Mouse (Mus musculus) kidney, postnatal 0 days (tissue): ENCODE data around the gene Mrpl18. TPM values are rescaled to one million over a fixed set of nuclear protein-coding genes. Genes with fewer than 3 reads are reported as not detected.

ENCODE experiments used
- ATAC-seq: fragments of 200-750 bp; cut with Nextera tagmentation; replicated peaks from 2 replicates; pipeline ENCODE4 v1.8.0; 2017; ENCODE audit warnings: low read depth, moderate number of reproducible peaks, moderate TSS enrichment, moderate library complexity; ENCODE audit not compliant: low FRiP score
- DNase-seq: peaks from one replicate; pipeline ENCODE4 v3.0.0-alpha.2; 2016; ENCODE audit warnings: low spot score
- H3K27ac ChIP-seq: fragments of 300-500 bp; sonication (generic); 2 replicates; pipeline ENCODE4 v1.5.1; 2014; ENCODE audit warnings: mild to moderate bottlenecking
- H3K27me3 ChIP-seq: fragments of 300-500 bp; sonication (generic); 2 replicates; pipeline ENCODE4 v1.6.1; 2014; ENCODE audit warnings: low read length, mixed read lengths; ENCODE audit not compliant: insufficient read depth
- H3K36me3 ChIP-seq: fragments of 300-500 bp; sonication (generic); 2 replicates; pipeline ENCODE4 v1.6.1; 2014; ENCODE audit warnings: low read length, mixed read lengths; ENCODE audit not compliant: insufficient read depth
- H3K4me1 ChIP-seq: fragments of 300-500 bp; sonication (generic); replicated peaks from 2 replicates; pipeline ENCODE4 v1.6.1; 2014; ENCODE audit warnings: antibody characterized with exemption, low read length, mixed read lengths; ENCODE audit not compliant: insufficient read depth
- H3K4me2 ChIP-seq: fragments of 300-500 bp; sonication (generic); 2 replicates; pipeline ENCODE4 v1.6.1; 2014; ENCODE audit warnings: mild to moderate bottlenecking, low read length, moderate library complexity, mixed read lengths
- H3K4me3 ChIP-seq: fragments of 300-500 bp; sonication (generic); replicated peaks from 2 replicates; pipeline ENCODE4 v1.5.1; 2014; ENCODE audit warnings: low read depth, low read length
- H3K9ac ChIP-seq: fragments of 300-500 bp; sonication (generic); 2 replicates; pipeline ENCODE4 v1.6.1; 2014; ENCODE audit warnings: low read depth, low read length
- H3K9me3 ChIP-seq: fragments of 300-500 bp; sonication (generic); replicated peaks from 2 replicates; pipeline ENCODE4 v1.6.1; 2016; ENCODE audit warnings: low read length, inconsistent platforms, mixed read lengths
- CTCF ChIP-seq: IDR thresholded peaks from 2 replicates; pipeline ENCODE4 v1.5.1; 2016; ENCODE audit warnings: antibody characterized with exemption, low read depth, mild to moderate bottlenecking, moderate library complexity
- WGBS: fragments of 180-500 bp; shearing (Covaris S2); extraction: QIAGEN DNeasy Blood & Tissue Kit; methylation state at CpG from one replicate; pipeline ENCODE4 v1.1.7; 2014; 5-methylcytosine and 5-hydroxymethylcytosine counted together
- polyA plus RNA-seq: library from polyadenylated mRNA; unstranded; fragments of >200 nt; fragmentation: Nextera tagmentation; extraction: Ambion mirVana; gene quantifications from 2 replicates; pipeline ENCODE4 v1.2.1, GENCODE M21; 2015

Mrpl18 gene
- polyA plus RNA-seq, 1 experiment from 2014 or later, result 133 TPM

DNA sequence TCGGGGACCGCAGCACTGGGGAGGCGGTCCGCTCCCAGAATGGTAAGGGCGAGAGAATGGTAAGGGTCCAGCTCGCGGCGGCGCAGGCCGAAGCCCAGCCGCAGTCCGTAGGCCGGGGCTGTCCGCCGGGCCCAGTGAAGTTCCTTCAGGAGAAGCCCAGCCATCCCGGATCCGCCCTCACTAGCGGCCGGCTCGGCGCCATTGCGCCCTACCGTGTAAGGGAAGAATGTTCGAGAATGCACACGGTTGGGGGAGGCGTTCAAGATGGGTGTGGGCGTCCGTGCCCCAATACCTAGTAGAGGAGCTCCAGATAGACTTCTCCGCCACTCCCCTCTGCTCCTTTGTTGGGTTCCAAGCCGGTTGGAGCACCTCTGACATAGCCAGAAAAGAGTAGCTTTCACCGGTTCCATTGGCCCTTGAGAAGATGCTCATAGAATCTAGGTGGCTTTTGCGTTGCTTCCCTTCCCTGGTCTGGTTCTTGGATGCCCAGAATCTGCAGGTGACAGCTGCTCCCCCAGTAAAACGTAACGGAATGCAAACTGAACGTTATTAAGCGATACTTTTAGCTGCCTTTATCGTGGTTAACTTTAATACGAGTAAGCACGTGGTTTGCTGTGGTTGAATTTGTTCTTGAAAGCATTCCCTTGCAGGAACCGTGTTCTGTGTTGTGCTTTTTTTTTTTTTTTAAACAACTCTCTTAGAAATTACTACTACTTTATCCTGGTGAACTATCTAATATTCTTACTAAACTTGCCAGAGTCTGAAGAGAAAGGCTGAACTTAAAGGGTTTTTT, 639 bp upstream of the Mrpl18 start:
- WGBS, result under 1% methylated on average over 40 of the region's 40 CpGs
- H3K36me3 ChIP-seq, result peaks cover 40% of the 10 kb centered on the region
- DNase-seq, result peak; percentile 55

DNA sequence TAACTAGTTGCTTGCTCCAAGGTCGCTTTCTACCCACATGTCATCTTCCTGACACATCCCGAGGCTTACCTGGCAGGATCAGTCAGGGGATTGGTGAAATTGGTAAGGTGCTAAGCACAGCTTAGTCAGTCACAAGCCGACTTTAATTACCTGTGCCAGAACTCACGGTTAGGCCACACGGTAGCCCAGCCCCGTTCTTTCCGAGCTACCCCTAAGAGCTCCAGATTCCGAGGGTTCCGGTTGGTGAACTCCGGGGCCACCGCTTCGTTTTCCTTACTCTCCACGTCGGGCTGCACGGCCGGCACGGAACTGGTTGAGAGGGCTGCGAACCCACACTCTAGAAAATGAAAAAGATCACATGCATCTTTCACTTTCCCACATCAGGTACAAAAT, 661 bp downstream of the Mrpl18 start, which contains the start of gene Tcp1:
Tcp1 (plus strand) TSS at position 214 of the 393 bp plus-strand sequence.
- H3K27me3 ChIP-seq, result no peaks in the 10 kb centered on the region
- H3K4me3 ChIP-seq, result peak within 1 kb of the TSS; percentile 95
- peaks cover 41% of the 10 kb centered on the region for H3K36me3 ChIP-seq
- no peaks in the 10 kb centered on the region; the same call in 1 of the 2 replicates for H3K4me1 ChIP-seq
- H3K9ac ChIP-seq, result peak within 1 kb of the TSS; percentile 99
- ATAC-seq, result 0 out of 2 replicates have a peak, but pooled peaks have one; percentile 2
- WGBS, result under 1% methylated on average over 18 of the region's 18 CpGs
- no peaks in the 10 kb centered on the region for H3K9me3 ChIP-seq
- peak within 1 kb of the TSS; percentile 83 for H3K4me2 ChIP-seq
- H3K27ac ChIP-seq, result peak within 1 kb of the TSS; percentile 97
- TF ChIP-seq CTCF, result no peak
- DNase-seq, result peak; percentile 25

More for the DNA sequence above, 639 bp upstream of the Mrpl18 start:
- no peak for TF ChIP-seq CTCF
- peak; percentile 50 for ATAC-seq
- H3K4me1 ChIP-seq, result no peaks in the 10 kb centered on the region; the same call in 1 of the 2 replicates
- H3K9ac ChIP-seq, result peak overlapping the region; percentile 99
- H3K4me3 ChIP-seq, result peak overlapping the region; percentile 95
- H3K27ac ChIP-seq, result peak overlapping the region; percentile 97
- H3K4me2 ChIP-seq, result peak overlapping the region; percentile 81
- no peaks in the 10 kb centered on the region for H3K9me3 ChIP-seq
- H3K27me3 ChIP-seq, result no peaks in the 10 kb centered on the region

DNA sequence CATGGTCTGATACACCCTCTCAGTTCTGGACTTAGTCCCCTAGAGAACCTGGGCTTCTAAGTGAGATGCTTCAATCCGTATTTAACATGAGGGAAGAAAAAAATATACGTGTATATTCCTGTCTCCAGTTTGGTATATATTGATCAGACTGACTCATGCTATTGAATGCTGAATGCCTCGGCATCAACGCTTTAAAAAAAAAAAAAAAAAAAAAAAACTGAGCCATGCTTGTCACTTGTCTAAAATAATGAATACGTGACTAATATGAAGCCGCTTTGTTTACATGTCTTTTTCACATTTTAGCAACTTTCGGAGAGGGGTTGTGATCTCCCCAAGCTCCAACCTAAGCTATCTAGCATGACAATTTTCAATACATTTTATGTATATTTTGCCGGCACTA, 5.8 kb downstream of the Mrpl18 start:
- Histone ChIP-seq H3K36me3 (peaks cover 34% of the 10 kb centered on the region; the same call in 1 of the 2 replicates), H3K9me3 (no peaks in the 10 kb centered on the region), H3K27ac (no peak overlapping the region), H3K27me3 (no peaks in the 10 kb centered on the region), H3K4me1 (no peaks in the 10 kb centered on the region; the same call in 1 of the 2 replicates), H3K4me3 (no peak overlapping the region), H3K9ac (no peak overlapping the region), H3K4me2 (no peak overlapping the region)
- 89% methylated on average over 8 of the region's 8 CpGs for WGBS
- no peak for ATAC-seq
- no peak for DNase-seq
- no peak for TF ChIP-seq CTCF

DNA sequence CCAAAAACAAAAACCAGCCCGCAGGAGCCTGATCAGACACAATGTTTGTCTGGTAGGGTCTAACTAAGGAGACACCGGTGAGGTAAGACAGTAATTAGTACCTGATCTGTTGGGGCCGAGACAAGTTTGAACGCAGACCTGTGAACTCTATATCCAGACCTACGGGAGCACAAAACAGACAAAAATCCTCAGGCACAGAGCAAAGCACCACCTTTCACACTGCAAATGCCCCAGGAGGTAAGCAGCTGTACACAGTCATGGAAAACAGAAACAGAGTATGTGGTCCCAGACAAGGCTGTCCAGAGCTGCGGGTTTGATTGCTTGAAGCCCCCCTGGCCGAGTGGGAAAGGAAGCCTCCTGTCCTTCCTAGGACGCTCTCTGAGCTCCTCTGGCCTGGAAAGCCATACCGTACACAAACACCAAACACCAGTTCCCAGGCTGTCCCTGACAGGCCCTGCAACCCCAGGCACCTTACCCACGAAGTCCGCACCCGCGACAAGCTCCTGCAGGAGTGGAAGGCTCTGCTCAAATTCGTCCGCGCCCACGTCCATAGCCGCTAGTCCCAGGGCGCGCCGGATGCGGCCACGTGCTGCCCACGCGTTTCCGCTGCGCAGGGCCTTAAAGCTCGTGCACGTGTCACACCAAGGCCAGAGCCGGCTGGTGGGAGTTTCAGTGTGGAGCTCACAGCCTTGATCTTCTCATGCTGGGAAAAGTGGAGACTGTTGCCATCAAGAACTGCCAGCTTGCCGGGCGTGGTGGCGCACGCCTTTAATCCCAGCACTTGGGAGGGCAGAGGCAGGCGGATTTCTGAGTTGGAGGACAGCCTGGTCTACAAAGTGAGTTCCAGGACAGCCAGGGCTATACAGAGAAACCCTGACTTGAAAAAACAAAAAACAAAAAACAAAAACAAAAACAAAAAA, 6.5 kb downstream of the Mrpl18 start, which contains the start of gene Pnldc1:
Pnldc1 (minus strand) TSS at position 870 of the 920 bp plus-strand sequence.
- H3K27ac ChIP-seq, result no peak within 1 kb of the TSS
- peaks cover 34% of the 10 kb centered on the region; the same call in 1 of the 2 replicates for H3K36me3 ChIP-seq
- TF ChIP-seq CTCF, result no peak
- no peaks in the 10 kb centered on the region for H3K27me3 ChIP-seq
- no peaks in the 10 kb centered on the region for H3K9me3 ChIP-seq
- ATAC-seq, result no peak
- no peak within 1 kb of the TSS for H3K9ac ChIP-seq
- no peak for DNase-seq
- 73% methylated on average over 35 of the region's 35 CpGs for WGBS
- no peaks in the 10 kb centered on the region for H3K4me1 ChIP-seq
- no peak within 1 kb of the TSS for H3K4me3 ChIP-seq
- no peak within 1 kb of the TSS for H3K4me2 ChIP-seq

DNA sequence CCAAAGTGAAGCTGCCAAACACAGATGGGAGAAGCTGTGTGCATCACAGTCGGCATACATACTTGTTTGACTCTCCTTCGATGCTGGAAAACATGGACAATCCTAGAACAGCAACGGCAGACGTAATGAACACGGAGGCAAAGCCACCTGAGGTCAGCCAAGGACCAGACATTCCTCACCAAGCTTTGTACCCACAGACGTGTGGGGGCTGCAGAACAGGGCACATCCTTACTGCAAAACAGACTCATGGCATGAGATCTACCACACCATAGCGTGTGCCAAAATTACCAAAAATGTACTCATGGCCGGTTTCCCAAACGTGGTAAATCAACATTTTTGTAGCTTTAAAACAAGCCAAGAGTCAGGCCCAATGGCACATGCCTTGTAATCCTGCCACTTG, 9.7 kb downstream of the Mrpl18 start:
- WGBS, result 89% methylated on average over 9 of the region's 9 CpGs
- Histone ChIP-seq H3K4me1 (no peaks in the 10 kb centered on the region), H3K4me3 (no peak overlapping the region), H3K9me3 (no peaks in the 10 kb centered on the region), H3K4me2 (no peak overlapping the region), H3K27me3 (no peaks in the 10 kb centered on the region), H3K36me3 (peaks cover 15% of the 10 kb centered on the region; the same call in 1 of the 2 replicates), H3K9ac (no peak overlapping the region), H3K27ac (no peak overlapping the region)
- no peak for TF ChIP-seq CTCF
- no peak for ATAC-seq
- no peak for DNase-seq

DNA sequence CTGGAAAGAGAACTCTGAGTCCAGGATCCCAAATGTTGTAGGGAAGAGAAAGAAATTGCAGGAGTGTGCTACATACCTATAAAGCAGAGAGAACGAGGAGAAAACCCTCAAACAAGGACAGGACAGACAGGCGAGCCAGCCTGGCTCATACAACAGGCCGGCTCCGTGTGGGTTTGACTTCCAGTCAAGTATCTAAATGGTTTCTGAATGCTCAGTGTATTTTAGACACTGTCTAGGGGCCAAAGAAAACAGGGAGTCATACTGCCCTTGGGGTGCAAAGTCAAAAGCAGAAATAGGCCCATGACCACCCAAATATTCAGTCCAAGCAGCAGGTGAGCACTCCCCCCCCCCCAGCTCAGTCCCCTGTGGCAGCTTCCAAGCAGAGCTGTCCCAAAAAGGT, 10.3 kb downstream of the Mrpl18 start:
- Histone ChIP-seq H3K9me3 (no peaks in the 10 kb centered on the region), H3K27ac (no peak overlapping the region), H3K27me3 (no peaks in the 10 kb centered on the region), H3K4me3 (no peak overlapping the region), H3K36me3 (peaks cover 11% of the 10 kb centered on the region; the same call in 1 of the 2 replicates), H3K4me1 (no peaks in the 10 kb centered on the region), H3K9ac (no peak overlapping the region), H3K4me2 (no peak overlapping the region)
- ATAC-seq (no peak), DNase-seq (no peak)
- no peak for TF ChIP-seq CTCF
- 87% methylated on average over 4 of the region's 4 CpGs for WGBS
